In the genomic region with DNA sequence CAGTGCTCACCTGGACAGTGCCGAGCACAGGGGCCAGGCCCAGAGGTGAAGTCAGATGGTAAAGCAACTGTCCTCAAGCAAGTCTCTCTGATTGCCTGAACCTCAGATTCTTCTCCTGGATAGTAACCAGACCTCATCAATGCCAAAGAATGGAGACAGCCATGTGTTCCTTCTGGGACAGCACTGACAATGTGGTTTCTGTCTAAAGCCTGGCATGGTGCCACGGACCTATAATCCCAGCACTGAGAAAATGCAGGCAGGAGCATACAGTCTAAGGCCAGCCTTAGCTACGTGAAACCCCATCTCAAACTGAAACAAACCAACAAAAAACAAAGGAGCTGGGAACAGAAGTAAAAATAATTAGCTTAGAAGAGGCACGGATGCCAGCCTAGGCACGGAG, we compare ENCODE assay signal across 13 mouse cellular contexts. TPM values are rescaled to one million over a fixed set of nuclear protein-coding genes. Genes with fewer than 3 reads are reported as not detected.
DNase-seq lines count a peak whose midpoint lies in the region; ATAC-seq and TF ChIP-seq lines count a peak whose summit lies in the region.
"Had no signal": no experiment of that assay in that cellular context is flagged by ENCODE, and none has a peak within 500 bp of the region (broad histone marks: within the 10 kb centered on the region; RNA-seq: fewer than 3 reads in every experiment).

No protein-coding gene starts in this region.

- no peaks in the 10 kb centered on the region for H3K36me3 ChIP-seq in heart, embryonic 16.5 days (ENCODE audit: control insufficient read depth, insufficient read depth)
- H3K36me3 ChIP-seq in heart, embryonic 11.5 days (ENCODE audit: control insufficient read depth, insufficient read depth, low read length): no peaks in the 10 kb centered on the region
- H3K36me3 ChIP-seq in lung, embryonic 14.5 days (ENCODE audit: insufficient read depth): peaks cover 4% of the 10 kb centered on the region; the same call in 1 of the 2 replicates
- H3K36me3 ChIP-seq: lung, embryonic 15.5 days had no signal

- no peak overlapping the region for H3K4me2 ChIP-seq in heart, embryonic 16.5 days (ENCODE audit: low read depth, low read length)
- no peak overlapping the region for H3K4me2 ChIP-seq in heart, embryonic 11.5 days
- H3K4me2 ChIP-seq in lung, embryonic 14.5 days: no peak overlapping the region
- H3K4me2 ChIP-seq: lung, embryonic 15.5 days had no signal

- DNase-seq in lung, embryonic 14.5 days: peak; percentile 76
- DNase-seq in lung, postnatal 36 days: no peak
- peak; percentile 74 to 83 for DNase-seq in cerebellum, adult 2 months
- peak; percentile 27 for DNase-seq in layer of hippocampus, adult 9-10 months (ENCODE audit: low spot score)
- no peak for DNase-seq in adipocyte (ENCODE audit: low spot score)
- no peak for DNase-seq in adrenal gland, postnatal 10 days

- no peak for TF ChIP-seq POLR2A in cerebellum, adult 2 months (IDR thresholded peaks at IDR 0.05; ENCODE audit: borderline replicate concordance, insufficient read depth, low read length)

- peaks cover 7% of the 10 kb centered on the region; the same call in 1 of the 2 replicates for H3K27me3 ChIP-seq in heart, embryonic 16.5 days (ENCODE audit: control insufficient read depth, insufficient read depth, low read length)
- H3K27me3 ChIP-seq in heart, embryonic 11.5 days (ENCODE audit: control insufficient read depth, insufficient read depth, low read length): peaks cover 30% of the 10 kb centered on the region
- H3K27me3 ChIP-seq in lung, embryonic 14.5 days (ENCODE audit: insufficient read depth, low read length): peaks cover 21% of the 10 kb centered on the region
- no peaks in the 10 kb centered on the region for H3K27me3 ChIP-seq in cerebellum, adult 2 months (ENCODE audit: control insufficient read depth, insufficient read depth, low read length)

- TF ChIP-seq CTCF in lung, embryonic 14.5 days (IDR thresholded peaks at IDR 0.05; ENCODE audit: low read depth): no peak
- TF ChIP-seq CTCF in cerebellum, adult 2 months (IDR thresholded peaks at IDR 0.05; ENCODE audit: borderline replicate concordance, insufficient read depth, low read depth, low read length): no peak

- WGBS in heart, embryonic 16.5 days: 76% methylated on average over 5 of the region's 5 CpGs
- WGBS in heart, embryonic 11.5 days (ENCODE audit: insufficient replicate concordance): 79% methylated on average over 5 of the region's 5 CpGs
- WGBS in lung, embryonic 14.5 days: 71% methylated on average over 5 of the region's 5 CpGs
- 11% methylated on average over 5 of the region's 5 CpGs for WGBS in cerebellum, adult 2 months

- H3K4me3 ChIP-seq in heart, embryonic 16.5 days (ENCODE audit: low read length): no peak overlapping the region
- no peak overlapping the region for H3K4me3 ChIP-seq in heart, embryonic 11.5 days (ENCODE audit: low read depth, low read length)
- H3K4me3 ChIP-seq in lung, embryonic 14.5 days (ENCODE audit: low read depth, low read length): no peak overlapping the region
- H3K4me3 ChIP-seq in cerebellum, adult 2 months (replicated peaks; ENCODE audit: insufficient read depth, low read depth, low read length): no peak overlapping the region
- H3K4me3 ChIP-seq: erythroblast, embryonic 14.5 days; lung, embryonic 15.5 days had no signal

- no peaks in the 10 kb centered on the region for H3K9me3 ChIP-seq in heart, embryonic 16.5 days (replicated peaks; ENCODE audit: control insufficient read depth, low read length)
- no peaks in the 10 kb centered on the region for H3K9me3 ChIP-seq in heart, embryonic 11.5 days (replicated peaks; ENCODE audit: control insufficient read depth, low read length)
- H3K9me3 ChIP-seq in lung, embryonic 14.5 days (ENCODE audit: low read depth, low read length): no peaks in the 10 kb centered on the region
- H3K9me3 ChIP-seq: lung, embryonic 15.5 days had no signal

- peaks cover 5% of the 10 kb centered on the region for H3K4me1 ChIP-seq in heart, embryonic 16.5 days (ENCODE audit: control insufficient read depth, insufficient read depth, low read length)
- H3K4me1 ChIP-seq in heart, embryonic 11.5 days (ENCODE audit: control insufficient read depth, insufficient read depth, low read length): peaks cover 20% of the 10 kb centered on the region
- H3K4me1 ChIP-seq in lung, embryonic 14.5 days (ENCODE audit: insufficient read depth): 0 out of 2 replicates have a peak, but pooled peaks cover 2% of the 10 kb centered on the region
- peaks cover 26% of the 10 kb centered on the region for H3K4me1 ChIP-seq in cerebellum, adult 2 months (ENCODE audit: control insufficient read depth, insufficient read depth, low read length)

- H3K27ac ChIP-seq in heart, embryonic 16.5 days (ENCODE audit: low read length): no peak overlapping the region
- no peak overlapping the region for H3K27ac ChIP-seq in heart, embryonic 11.5 days (ENCODE audit: low read depth, low read length)
- no peak overlapping the region for H3K27ac ChIP-seq in lung, embryonic 14.5 days (ENCODE audit: low read depth)
- peak overlapping the region; percentile 34; the same call in 1 of the 2 replicates for H3K27ac ChIP-seq in cerebellum, adult 2 months (ENCODE audit: insufficient read depth, low read length)
- H3K27ac ChIP-seq: lung, embryonic 15.5 days had no signal

- no peak overlapping the region for H3K9ac ChIP-seq in heart, embryonic 16.5 days (ENCODE audit: low read length)
- H3K9ac ChIP-seq in heart, embryonic 11.5 days (ENCODE audit: low read depth, low read length): no peak overlapping the region
- no peak overlapping the region for H3K9ac ChIP-seq in lung, embryonic 14.5 days
- H3K9ac ChIP-seq: lung, embryonic 15.5 days had no signal

- peak; percentile 34; the same call in 1 of the 2 replicates for ATAC-seq in heart, embryonic 16.5 days (replicated peaks; ENCODE audit: extremely low read depth, insufficient read depth, low FRiP score)
- no peak for ATAC-seq in heart, embryonic 11.5 days (replicated peaks; ENCODE audit: insufficient number of reproducible peaks, low FRiP score, low TSS enrichment)
- no peak for ATAC-seq in lung, embryonic 14.5 days (ENCODE audit: insufficient read depth)
- ATAC-seq: hindbrain, embryonic 16.5 days had no signal

RNA-seq across cellular contexts. Expression of a gene that starts 31.4 kb away (rescaled TPM):
- 20.3 and 20.8 TPM in 2 replicates for polyA plus RNA-seq in heart, embryonic 16.5 days (2015; fragmentation: Nextera tagmentation; extraction: Ambion mirVana)
- polyA plus RNA-seq in heart, embryonic 11.5 days (2014; fragmentation: Nextera tagmentation; extraction: Ambion mirVana): 15.9 and 18.3 TPM in 2 replicates
- 22.1 and 26.8 TPM in 2 replicates for polyA plus RNA-seq in lung, embryonic 14.5 days (2014; fragmentation: Nextera tagmentation; extraction: Ambion mirVana)
- polyA plus RNA-seq in cerebellum, adult 2 months (2012; rRNA removed): 30.7 and 32.0 TPM in 2 replicates
- 10 to 100 TPM; 15.4 to 19.1 TPM for total RNA-seq in adrenal gland, postnatal 10 days (2021)

RNA-seq across cellular contexts. Expression of a gene that starts 33.5 kb away (rescaled TPM):
- 0.57 and 0.64 TPM in 2 replicates for polyA plus RNA-seq in heart, embryonic 16.5 days (2015; fragmentation: Nextera tagmentation; extraction: Ambion mirVana)
- polyA plus RNA-seq in heart, embryonic 11.5 days (2014; fragmentation: Nextera tagmentation; extraction: Ambion mirVana): 1.2 and 2.2 TPM in 2 replicates
- polyA plus RNA-seq in lung, embryonic 14.5 days (2014; fragmentation: Nextera tagmentation; extraction: Ambion mirVana): 0.13 TPM in 1 of 2 replicates, not detected in the other
- polyA plus RNA-seq in cerebellum, adult 2 months (2012; rRNA removed): 0.19 and 0.25 TPM in 2 replicates
- 1 to 10 TPM in 1 of 2 experiments, under 1 TPM in 1; 0.79 to 1.9 TPM for total RNA-seq in adrenal gland, postnatal 10 days (2021)
- total RNA-seq: granulocyte monocyte progenitor cell, adult 5-6 weeks had no signal
- polyA plus RNA-seq: C2C12; erythroblast, embryonic 14.5 days had no signal

RNA-seq across cellular contexts. Expression of a gene that starts 34.2 kb away (rescaled TPM):
- polyA plus RNA-seq in heart, embryonic 16.5 days (2015; fragmentation: Nextera tagmentation; extraction: Ambion mirVana): 412 and 420 TPM in 2 replicates
- polyA plus RNA-seq in heart, embryonic 11.5 days (2014; fragmentation: Nextera tagmentation; extraction: Ambion mirVana): 559 and 565 TPM in 2 replicates
- polyA plus RNA-seq in lung, embryonic 14.5 days (2014; fragmentation: Nextera tagmentation; extraction: Ambion mirVana): 289 and 308 TPM in 2 replicates
- polyA plus RNA-seq in cerebellum, adult 2 months (2012; rRNA removed): 50.5 and 57.3 TPM in 2 replicates
- total RNA-seq in adrenal gland, postnatal 10 days (2021): 100 to 1,000 TPM; 178 to 185 TPM

RNA-seq across cellular contexts. Expression of a gene that starts 34.3 kb away (rescaled TPM):
- polyA plus RNA-seq in heart, embryonic 16.5 days (2015; fragmentation: Nextera tagmentation; extraction: Ambion mirVana): 0.77 and 0.92 TPM in 2 replicates
- 1.2 and 1.6 TPM in 2 replicates for polyA plus RNA-seq in heart, embryonic 11.5 days (2014; fragmentation: Nextera tagmentation; extraction: Ambion mirVana)
- polyA plus RNA-seq in lung, embryonic 14.5 days (2014; fragmentation: Nextera tagmentation; extraction: Ambion mirVana): 2.4 TPM in 2 replicates
- polyA plus RNA-seq in cerebellum, adult 2 months (2012; rRNA removed): 0.11 and 0.13 TPM in 2 replicates
- total RNA-seq in adrenal gland, postnatal 10 days (2021): 1 to 10 TPM; 1.8 to 2.6 TPM
- polyA plus RNA-seq: erythroblast, embryonic 14.5 days had no signal

Comparison
In these comparisons a context has a peak if more than half of its experiments do, and no peak if none do; other contexts are left out.
1. DNase-seq: peak in lung, embryonic 14.5 days (single experiment), cerebellum, adult 2 months (2 of 2) and layer of hippocampus, adult 9-10 months (single experiment); none in lung, postnatal 36 days (single experiment), adipocyte (single experiment) and adrenal gland, postnatal 10 days (single experiment).